Mouse (Mus musculus): ENCODE results near the gene Stip1.

Stip1 gene

GRCm38 (mm10) chr19:6985300-6985699, 54.5 kb downstream of the Stip1 start:
- DNase-seq (ENCODE audit: low spot score in 2 of 2): no peak

- no peak for DNase-seq (ENCODE audit: low spot score in 2 of 2)
Observed at GRCm38 (mm10) chr19:6983621-6984020, 56.1 kb downstream of the Stip1 start.

DNA sequence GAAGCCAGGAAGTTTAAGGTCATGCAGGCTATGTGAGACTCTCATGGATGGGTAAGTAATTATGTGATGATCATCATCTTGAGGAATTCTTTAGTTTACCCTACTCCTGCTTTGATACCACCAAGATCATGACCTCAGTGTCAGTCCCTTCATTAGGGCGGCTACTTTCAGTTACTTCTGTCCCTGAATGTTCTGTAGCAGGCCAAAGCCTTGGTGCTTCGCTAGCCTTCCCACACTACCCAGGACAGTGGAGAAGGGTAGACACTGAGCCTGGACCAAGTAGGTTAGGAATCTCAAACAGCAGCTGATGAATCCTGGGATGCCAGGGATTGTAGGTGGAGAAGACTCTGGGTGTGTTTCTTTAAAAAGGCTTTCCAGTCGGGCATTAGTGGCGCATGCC, 58.3 kb downstream of the Stip1 start:
- no peak for DNase-seq (ENCODE audit: low spot score in 2 of 2)

DNA sequence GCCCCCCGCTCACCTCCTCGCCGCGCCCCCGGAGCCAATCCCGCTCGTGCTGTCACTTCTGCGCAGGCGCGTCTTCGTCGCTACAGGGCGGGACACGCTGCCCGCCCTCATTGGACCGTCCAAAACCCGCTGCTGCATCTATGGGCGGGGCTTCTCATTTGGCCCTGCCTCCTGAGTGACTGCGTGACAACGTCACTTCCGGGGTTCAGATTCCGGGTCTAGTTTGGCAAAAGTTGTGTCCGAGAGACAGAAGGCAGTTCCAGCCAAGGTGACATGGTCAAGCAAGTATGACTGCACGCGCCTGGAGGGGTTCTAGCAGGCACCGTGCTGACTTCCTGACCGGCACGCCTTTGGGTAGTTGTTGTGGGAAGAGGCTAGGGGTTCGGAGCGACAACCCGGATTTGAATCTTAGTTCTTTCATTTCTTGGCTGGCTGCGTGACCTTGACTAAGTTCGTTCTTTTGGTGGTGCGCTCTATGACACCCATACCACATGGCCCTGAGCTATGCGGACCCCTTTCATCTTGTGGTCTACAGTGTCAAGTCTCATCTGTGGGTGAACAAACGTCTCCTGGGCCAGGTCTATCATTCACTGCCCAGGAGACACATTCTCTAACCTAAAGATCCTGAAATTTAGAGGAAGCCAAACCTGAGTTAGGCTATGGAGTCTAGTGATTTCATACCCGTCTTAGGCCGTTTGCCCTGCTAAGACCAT, 59.2 kb downstream of the Stip1 start, which contains the start of gene Fkbp2:
Gene Fkbp2 (minus strand): TSS at position 121 of the 713 bp plus-strand sequence.
- peak; percentile 94 to 98 for DNase-seq (ENCODE audit: low spot score in 2 of 2)

DNA sequence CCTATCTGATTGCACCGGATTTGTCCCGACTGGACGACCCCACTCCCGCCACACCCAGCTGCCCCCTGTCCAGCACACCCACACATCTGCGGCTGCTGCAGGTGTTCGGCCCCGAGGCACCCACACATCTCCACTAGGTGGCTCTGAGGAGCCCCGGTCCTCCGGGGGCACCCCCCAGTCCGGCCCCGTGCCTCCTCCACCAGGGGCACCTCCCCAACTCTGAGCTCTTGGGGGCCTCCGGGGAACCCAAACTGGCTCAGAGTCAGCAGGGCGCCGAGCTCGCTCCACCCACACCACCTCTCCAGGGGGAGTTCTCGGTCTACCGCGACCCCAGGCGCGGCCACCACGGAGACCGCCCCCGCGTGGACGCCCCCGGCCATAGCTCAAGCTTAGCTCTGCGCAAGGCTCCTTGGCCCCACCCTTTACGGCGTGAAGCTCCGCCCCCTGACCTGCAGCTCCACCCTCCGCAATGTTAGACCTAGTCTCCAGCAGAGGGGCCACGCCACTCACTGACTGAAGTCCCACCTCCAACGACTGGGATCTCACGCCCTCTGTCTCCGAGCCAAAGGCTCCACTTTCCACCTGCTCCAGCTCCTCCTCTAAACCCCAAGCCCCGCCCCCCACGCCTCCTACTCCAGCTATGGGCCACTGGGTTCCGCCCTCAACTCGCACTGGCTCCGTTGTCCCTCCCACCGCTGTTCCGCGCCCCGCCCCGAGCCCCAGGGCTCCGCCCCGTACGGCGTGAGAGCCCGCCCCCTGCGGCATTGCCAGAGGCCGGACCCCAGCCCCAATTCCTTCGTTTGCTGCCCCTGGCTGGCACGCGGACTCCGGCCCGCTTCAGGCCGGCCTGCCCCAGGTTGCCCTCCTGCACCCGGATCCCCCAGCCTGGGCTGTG, 60.0 kb downstream of the Stip1 start:
- DNase-seq (ENCODE audit: low spot score in 2 of 2): peak; percentile 99

DNA sequence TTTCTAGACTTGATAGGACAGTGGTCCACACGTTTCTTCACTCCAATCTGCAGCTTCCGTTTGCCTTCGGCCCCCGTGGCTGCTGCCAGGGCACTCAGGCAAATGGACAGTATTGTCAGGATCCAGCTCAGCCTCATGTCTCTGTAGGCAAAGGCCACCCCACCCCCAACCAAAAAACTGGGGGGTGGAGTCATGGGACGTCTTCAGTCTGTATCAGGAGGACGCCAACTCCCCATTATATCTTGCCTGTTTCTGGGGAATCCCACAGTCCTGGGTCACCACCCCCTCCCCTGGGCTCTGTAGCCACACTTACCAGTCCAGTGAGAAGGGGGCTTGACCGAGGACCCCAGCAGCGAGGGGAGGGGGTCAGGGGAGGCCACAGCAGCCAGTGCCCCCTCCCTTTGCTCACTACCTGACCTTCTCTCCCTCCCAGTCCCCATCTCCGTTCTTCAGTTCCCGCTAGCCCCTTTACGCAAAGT, 60.7 kb downstream of the Stip1 start:
- DNase-seq (ENCODE audit: low spot score in 2 of 2): no peak

DNA sequence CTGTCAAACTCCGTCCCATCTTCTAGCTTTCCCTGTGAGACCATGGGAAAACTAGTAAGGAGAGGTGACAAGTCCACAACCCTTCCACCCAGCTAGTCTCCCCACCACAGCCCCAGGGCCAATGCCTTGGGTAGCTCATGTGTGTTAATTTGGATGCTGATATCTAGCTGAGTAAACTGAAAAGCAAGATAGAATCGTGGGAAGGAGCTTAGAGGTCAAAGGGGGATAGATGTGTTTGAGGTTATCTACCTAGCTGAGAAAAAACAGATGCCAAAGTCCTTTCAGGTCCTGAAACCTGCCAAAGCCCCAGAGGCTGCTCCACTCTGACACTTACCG, 61.2 kb downstream of the Stip1 start:
- DNase-seq (ENCODE audit: low spot score in 2 of 2): no peak

- DNase-seq (ENCODE audit: low spot score in 2 of 2): no peak
Observed at GRCm38 (mm10) chr19:6977759-6978638, 61.8 kb downstream of the Stip1 start.

- DNase-seq (ENCODE audit: low spot score in 2 of 2): no peak
Observed at GRCm38 (mm10) chr19:6975537-6976521, 63.9 kb downstream of the Stip1 start, which contains the start of gene Plcb3. TSS of gene Plcb3 (minus strand) at chr19:6976470.

DNA sequence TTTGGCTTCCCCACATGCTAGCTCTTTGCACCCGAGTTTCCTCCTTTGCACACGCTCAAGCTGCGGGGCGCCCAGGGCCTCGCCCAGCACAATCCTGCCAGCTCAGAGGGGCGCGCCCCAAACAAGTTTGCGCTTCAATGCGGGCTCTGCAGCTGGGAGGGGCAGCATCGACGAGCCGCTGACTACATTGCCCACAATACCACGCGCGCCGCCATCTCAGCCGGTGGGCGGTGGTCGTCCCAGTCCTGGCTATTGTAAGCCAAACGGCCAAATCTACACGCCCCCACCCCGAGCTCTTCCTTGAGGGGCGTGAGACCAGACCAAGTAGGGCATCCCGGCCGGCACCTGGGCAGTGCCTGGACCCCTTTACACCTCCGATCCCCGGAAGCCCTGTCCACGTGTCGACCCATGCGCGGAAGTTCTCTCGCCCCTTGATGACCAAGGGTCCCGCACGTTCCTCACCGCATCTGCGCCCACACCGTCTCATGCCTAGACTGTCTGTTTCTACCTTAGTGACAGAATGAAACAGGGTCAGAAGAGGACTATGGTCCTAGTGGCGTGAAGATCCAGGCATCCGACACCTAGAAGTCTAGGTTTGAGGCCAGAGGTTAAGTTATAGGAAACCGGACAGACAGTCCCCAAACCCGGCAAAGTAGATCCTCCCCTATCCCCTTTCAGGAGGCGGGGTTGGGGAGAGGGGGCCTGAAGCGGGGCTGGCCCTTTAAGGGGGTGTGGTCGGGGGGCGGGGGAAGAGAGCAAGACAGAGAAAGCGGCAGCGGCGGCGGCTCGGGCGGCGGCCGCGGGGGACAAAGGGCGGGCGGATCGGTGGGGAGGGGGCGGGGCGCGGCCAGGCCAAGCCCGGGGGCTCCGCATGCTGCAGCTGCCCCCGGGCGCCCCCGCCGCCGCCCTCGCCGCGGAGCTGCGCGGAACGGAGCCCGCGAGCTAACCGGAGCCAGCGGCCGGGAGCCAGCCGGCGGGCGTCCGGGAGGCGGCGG, 65.3 kb downstream of the Stip1 start, which contains the start of gene Ppp1r14b:
Gene Ppp1r14b (plus strand): TSS at position 758 of the 995 bp plus-strand sequence.
- DNase-seq (ENCODE audit: low spot score in 2 of 2): peak; percentile 53 to 69

DNA sequence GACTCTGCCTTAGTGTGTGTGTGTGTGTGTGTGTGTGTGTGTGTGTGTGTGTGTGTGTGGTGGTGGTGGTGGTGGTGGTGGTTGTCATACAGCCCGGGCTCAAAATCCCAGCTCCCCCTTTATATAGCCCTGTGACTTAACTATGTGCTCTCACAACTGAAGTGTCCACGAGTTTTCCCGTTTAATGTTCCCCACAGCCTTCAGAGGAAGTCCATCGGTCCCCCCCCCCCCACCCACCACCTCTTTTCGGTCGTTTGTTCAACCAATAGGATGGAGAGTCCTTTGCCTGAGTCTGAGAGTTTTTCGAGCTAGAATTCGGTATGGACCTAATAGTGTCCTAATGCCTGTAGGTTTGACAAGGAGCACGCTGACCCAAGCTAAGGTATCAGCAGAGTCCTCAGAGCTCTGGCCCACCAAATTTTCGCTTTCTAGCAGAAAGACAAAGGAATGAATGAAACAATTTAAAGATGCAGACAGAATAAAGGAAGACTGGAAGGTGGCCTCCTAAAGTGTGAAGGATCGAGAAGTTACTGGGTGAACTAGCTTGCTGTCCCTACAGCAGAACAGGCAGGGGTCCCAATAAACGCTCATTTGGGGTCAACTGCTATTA, 66.1 kb downstream of the Stip1 start:
- no peak for DNase-seq (ENCODE audit: low spot score in 2 of 2)

GRCm38 (mm10) chr19:6972247-6972917, 67.4 kb downstream of the Stip1 start:
- no peak for DNase-seq (ENCODE audit: low spot score in 2 of 2)

GRCm38 (mm10) chr19:6971644-6972043, 68.1 kb downstream of the Stip1 start:
- DNase-seq (ENCODE audit: low spot score in 2 of 2): no peak
